Mouse (Mus musculus) frontal cortex, adult (tissue): ENCODE data around the gene Lpxn.
A peak's percentile ranks its signal among the peaks of the same experiment; 100 is the strongest.

Source experiments
- ATAC-seq: cut with Nextera tagmentation; 2 replicates; pipeline ENCODE4 v1.9.2; 2017; ENCODE audit warnings: mild to moderate bottlenecking, moderate library complexity, mixed read lengths; ENCODE audit not compliant: low TSS enrichment

The Lpxn gene

DNA sequence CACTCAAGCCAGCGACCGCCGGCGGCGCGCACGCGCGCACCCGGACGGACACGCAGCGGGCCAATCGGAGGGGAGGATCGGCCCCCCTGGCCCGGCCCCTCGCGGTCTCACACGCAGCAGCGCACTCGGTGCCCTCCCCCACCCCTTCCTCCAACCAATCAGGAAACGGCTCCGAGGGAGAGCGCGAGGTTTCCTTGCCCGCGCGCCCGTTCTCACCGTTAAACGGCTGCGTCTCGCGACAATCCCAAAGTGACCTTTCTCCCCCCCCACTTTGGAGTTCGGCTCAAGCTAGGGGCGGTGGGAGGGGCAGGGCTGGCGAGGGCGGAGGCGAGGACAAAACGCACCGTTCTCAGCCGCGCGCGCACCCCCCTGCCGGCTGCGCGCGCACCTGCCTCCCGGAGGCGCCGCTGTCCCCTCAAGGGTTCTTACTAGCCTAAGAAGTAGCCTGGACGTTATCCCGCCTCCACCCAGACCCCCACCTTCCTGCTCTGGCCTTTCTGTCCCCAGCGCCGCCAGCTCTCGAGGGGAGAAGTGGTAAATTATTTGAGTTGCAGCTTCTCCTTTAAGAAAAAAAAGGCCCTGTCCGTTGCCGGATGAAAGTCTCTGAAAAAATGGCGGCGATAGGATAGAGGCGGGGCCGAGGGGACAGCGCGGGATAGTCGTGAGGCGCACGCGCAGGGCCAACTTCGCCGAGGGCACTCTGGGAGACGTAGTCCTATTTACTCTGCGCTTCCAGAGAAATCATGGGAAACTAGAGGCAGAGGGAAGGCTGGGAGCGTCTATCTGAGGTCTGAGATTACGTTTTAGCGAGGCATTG lies at the start of gene Lpxn, which contains the start of gene Zfp91:
Gene Lpxn, plus strand, starts transcription at position 683 of the 817 bp plus-strand sequence.
Gene Zfp91, minus strand, starts transcription at position 616 of the 817 bp plus-strand sequence.
- ATAC-seq = peak; percentile 89

DNA sequence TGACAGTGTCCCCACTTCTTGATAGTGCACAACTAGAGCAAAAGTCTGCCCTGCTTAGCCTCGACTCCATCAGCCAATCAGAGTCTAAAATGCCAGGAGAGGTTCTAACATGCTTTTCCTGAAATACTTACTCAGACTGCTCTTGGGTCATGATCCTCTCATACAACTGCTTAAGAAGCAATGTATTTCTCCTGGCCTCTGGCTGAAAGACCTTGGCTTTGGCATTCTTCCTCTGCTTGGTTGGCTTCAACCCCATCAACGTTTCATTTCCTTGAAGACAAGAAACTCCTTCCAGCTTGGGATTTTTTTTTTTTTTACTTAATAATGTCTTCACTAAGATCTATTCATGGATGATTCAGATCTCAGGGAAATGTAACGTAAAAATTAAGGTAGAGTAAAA lies 39.7 kb upstream of the Lpxn start:
- ATAC-seq = no peak

DNA sequence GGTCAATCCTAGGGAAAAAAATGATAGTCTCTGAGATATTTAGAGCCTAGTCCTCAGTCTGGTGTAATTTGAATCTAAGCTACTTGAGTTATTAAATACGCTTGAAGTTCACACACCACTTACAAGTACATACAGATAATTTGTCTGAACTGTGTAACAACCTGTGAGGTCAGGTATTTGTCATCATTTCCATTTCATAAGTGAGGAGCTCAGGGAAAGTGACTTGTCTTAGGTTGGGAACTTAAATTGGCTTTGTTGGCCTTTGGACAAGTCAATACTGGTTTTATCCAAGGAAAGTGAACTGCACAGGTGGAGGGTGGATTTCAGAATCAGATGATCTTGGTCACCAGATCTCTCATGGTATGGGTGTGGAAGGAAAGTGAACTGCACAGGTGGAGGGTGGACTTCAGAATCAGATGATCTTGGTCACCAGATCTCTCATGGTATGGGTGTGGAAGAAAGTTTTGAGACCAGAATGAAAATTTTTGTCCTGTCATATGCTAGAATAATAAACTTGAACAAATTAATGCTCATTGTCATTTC lies 37.0 kb upstream of the Lpxn start:
- ATAC-seq = no peak

DNA sequence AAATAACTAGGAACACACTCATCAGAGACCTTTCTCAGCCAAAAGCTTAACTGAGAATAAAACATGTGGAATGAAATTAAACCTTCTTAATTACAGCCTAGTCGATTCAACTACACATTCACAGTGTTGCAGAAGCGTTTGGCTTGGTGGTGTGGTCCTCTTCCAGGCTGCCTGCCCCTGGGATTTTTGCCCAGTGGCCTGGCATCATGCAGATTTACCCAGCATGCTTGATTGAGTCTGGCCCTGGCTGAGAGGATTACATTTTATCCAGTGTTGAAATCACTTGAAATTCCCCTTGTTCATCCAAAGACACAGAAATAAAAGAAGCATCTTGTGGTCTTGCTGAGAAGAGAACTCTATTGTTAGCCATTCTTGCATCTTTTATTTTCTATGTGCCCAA lies 36.3 kb upstream of the Lpxn start:
- ATAC-seq = peak; percentile 65; the same call in 1 of the 2 replicates

DNA sequence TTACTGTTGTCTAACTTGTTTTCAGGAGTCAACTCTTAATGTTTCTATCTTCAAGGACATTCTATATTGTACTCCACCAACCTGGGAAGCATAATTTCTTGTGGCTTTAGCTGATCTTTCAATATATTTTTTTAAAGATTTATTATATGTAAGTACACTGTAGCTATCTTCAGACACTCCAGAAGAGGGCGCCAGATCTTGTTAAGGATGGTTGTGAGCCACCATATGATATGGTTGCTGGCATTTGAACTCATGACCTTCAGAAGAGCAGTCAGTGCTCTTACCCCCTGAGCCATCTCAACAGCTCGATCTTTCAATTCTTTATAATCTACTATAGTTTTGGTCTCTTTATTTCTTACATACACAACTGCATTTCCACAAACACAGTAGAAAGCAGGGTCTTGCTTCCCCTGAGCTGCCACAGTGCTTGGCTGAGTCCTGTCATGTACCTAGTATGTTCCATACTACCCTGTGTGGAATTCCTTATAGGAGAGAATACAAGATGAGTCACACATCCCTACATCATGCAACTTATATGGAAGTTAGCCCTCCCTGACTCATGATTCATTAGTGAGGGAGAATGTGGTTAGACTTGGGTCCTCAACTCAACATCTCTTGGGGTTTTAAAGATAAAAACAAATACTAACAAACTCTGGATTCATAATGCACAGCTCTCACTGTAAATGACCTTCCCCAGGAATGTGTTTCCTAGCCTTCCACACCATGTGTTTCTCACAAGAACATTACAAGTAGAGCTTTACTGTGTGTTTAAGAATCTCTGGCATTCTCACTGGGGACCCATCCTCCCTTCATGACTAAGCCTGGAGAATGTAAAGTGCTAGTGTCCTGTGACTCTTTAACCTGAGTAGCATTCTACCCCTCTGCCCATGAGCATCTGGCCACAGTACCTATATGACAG lies 33.5 kb upstream of the Lpxn start:
- no peak for ATAC-seq

DNA sequence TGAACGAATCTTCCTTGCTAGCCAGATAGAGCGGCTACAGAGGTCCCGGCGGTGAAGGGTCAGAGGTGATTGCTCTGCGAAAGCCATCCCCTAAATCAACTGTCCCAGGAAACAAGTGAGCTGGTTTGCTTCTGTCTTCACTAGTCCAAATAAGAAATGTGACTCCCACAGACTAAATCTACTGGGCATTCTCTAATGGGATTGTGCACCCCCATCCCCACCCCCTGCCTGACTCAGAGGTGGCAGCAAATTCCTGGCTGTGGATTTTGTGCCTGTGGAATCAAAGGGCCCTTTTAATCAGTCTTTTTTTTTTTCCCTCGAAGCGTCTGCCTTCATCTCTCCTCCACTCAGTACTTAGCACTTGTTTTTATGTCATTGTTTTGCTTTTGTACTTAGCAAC lies 30.7 kb upstream of the Lpxn start, which contains the start of gene Cntf:
Gene Cntf, minus strand, starts transcription at position 325 of the 400 bp plus-strand sequence.
- ATAC-seq = no peak

DNA sequence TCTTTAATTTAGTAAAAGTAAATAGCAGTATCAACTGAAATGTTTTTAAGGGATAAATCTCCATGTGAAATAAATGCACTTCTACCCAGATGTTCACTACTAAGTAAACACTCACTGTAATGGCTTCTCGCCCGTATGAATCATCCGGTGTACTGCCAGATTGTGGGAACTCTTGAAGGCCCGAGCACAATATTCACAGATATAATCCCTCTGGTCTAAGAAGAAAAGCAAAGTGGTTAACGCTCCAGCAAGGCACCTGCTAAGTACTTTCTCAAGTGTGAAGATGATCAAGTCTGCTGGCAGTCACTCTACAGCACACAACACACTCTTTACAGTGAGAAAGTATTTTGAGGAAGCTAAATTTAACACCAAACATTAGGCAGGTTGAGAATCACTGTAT lies 25.1 kb upstream of the Lpxn start:
- ATAC-seq = peak; percentile 41; the same call in 1 of the 2 replicates

DNA sequence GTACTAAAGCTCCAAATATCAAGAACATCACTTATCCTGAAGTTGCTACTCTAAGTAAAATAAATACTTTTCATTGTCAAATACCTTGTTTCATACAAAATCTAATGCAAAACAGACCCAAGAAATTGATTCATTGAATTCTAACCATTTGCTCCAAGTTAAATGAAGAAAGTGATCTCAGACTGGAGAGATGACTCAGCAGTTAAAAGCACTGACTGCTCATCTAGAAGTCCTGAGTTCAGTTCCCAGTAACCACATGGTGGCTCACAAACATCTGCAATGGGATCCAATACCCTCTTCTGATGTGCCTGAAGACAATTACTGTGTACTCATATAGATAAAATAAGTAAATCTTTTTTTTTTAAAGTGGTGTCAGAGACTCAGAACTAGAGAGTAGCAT lies 15.6 kb upstream of the Lpxn start:
- no peak for ATAC-seq

DNA sequence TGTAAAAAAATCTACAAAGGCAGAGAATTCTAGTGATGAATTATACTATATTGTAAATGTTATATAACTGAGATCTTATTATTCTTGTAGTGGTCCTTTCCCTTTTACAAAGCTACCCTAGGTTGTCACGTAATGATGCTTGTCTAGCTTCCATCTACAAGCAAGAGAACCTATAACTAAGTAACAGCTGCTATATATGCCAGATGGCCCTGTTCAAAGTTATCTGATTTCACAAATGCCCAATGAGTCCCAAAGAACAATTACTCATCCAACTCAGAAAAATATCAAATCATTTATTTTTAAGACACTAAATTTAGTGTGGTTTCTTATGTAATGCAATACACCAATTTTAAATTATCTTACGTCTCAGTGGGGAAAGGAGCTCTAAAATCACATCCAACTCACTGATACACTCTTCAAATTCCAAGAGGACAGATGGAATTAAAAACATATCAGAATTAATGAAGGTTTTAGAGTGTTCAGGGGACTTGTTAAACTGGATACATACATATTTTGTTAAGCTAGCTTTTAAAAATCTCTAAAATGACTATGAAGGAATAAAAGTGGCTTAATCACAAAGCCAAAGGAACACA lies 9.1 kb upstream of the Lpxn start:
- ATAC-seq = peak; percentile 67

DNA sequence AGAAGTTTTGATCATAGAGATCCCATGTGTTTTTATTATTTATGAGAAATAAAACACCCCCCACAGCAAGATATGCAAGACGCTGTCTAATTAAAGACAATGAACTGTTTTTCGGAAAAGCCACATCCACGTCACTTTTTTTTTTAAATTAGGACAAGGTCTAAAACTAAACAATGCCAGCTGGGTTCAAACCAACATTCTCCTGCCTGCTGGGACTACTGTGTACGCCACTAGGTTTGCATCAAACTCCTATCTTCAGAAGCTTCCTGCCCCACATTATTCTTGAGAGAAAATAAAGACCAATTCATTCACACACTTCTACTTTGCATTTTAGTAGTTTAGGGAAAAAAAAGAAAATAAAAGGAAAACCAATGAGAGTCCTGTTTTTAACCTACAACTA lies 8.3 kb upstream of the Lpxn start:
- no peak for ATAC-seq

DNA sequence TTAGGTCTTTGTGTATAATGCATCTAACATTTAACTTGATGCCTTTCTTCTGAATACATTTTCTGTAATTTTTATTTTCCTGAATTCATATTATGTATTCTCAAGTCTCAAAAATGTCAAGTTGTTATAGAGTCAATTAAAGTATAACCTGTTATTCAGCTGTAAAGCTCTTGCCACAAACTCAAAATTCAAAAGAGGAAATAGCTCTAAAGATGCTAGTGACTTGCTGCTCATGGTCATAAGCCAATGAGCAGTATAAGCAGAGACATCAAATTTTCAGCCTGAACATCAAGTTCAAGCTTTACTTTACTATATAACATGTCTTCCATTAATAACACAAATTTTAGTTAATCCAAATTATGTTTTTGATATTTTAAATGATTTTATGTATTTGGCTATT lies 3.6 kb upstream of the Lpxn start:
- ATAC-seq = no peak

DNA sequence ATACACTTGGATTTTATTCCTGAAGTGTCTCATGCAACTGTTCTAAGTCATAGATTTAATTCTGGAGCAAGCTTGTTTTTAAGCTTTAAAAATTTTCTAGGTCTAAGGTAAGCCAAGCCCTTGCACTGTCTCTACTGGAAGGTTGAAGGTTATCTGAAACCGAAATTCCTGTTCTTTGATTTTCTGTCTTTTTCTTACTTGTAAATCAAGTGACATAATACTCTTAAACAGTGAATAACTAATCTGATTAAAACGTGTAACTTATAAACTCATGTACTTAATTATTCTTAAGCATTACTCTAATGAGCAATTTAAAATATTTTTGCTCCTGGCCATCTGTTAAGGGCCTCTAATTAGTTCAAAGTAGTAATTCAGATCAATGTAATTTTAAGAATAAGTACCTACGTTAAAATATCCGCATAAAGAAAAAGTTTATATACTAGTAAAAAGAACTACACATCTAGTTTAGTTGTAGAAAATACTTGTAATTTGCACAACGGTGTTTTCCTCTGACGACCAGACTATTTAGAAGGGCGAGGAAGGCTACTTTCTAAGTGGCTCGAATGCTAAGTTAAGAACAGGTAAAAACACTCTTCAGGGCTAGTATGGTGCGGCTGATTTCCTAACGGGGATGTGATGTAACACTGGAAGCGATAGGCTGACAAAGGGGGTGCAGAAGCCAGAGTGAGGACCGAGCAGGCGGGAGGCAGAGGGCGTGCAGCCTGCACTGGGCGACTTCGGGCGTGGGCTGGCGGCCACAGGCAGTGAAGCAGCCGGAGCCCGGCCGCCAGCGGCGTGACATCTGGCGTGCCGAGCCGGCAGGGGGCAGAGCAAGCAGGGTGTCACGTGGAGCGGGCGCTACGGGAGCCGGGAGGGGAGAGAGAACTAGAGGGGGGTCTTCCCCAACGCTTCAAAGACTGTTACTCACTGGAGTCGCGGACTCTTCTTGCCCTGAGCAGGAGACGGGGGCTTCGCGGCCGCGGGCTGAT lies 1.6 kb upstream of the Lpxn start:
- peak; percentile 53 for ATAC-seq

DNA sequence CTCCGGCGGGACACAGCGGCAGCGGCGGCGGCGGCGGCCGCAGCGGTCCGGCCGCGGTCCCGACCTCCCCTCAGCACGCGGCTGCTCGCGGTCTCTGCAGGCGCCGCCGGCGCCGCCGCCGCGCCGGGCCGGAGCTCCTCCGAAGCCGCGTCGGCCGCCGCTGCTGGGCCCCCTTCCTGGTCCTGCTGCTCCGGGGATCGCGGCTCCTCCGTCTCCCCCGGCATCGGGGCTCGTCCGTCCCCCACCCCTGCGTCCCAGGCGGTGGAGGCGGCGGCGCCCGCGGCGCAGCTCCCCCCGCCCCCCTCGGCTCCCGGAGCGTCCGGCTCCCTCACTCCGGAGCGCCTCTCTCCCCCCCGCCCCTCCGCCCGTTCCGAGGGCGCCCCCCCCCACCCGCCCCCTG lies 883 bp upstream of the Lpxn start:
- no peak; the same call in 1 of the 2 replicates for ATAC-seq

DNA sequence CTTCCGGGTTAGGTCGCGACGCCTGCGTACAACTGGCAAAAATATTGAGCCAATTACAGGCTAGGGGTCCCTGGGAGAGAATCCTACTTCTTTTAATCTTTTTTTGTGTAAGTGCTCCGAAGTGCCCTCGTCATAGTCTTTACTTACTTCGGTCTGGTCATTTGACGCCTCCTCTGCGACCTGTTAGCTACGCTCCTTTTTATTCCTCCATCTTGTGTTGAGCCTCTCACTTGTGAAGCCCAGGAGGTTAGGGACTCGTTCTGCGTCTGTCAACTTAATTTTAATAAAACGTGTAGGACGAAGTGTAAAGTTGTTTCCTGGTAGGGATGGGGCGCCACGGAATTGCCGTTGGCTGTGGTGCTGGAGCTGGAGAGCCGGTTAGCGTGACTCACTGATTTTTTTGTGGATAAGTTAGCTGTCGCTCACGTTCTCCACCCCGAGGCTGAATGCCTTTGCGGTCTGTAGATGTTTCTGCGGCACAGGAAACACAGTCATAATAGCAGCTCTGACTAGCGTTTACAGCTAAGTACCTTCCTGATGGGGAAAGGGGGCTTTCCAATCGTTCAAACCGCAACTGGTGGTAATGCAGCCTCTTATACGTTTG lies 437 bp downstream of the Lpxn start:
- peak; percentile 22 for ATAC-seq

DNA sequence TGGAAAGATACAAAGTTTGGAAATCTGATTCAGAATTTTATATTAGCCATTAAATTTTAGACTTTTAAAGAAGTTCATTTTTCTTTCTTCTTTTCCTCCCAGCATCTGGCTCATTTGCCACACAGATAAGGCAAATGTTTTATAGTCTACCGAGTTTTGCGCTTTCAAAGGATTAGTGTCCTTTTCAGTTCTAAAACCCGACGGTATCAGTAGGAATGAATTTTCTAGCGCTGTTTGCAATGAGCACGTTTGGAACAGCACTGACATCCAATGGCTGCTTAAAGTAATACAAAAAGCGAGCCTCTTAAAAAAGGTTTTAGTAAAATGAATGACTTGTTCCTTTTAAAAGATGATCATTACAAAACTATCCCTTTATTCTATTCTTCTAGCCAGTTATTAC lies 1.1 kb downstream of the Lpxn start:
- ATAC-seq = no peak

DNA sequence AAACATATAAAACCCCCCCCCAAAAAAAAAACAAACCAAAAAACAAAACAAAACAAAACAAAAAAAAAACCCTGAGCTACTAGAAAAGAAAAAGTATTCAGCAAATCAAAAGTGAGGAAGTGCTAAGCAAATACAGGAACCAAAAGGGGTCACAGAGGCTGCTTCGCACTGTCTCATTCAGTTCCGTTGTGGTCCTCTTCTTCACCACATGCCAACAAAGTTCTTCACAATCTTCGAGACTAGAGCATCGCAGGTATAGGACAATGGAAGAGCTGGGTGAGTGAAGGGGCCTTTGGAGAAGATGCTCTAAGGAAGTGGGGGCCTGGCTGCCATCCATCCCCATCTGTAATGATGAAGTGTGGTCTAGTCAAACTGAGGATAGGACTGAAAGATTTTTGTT lies 2.4 kb downstream of the Lpxn start:
- no peak for ATAC-seq

DNA sequence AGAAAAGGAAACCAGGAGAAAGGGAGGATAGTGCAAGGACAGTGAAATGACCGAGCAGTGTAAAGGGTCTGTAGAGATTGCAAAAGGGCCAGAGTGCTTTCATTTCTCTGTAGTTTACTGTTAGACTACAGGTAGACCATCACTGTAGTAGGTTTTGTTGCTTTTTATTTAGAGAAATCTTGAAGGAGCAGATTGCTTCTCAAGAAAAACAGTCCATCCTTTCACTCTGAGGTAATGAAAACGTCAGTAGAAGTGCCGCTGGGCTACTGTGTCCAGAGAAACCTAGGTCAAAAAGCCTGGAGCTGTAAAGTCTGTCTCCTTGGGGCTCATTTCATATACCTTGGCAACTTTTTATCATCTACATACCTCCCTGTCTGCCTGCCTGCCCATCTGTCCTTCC lies 3.1 kb downstream of the Lpxn start:
- ATAC-seq = no peak

DNA sequence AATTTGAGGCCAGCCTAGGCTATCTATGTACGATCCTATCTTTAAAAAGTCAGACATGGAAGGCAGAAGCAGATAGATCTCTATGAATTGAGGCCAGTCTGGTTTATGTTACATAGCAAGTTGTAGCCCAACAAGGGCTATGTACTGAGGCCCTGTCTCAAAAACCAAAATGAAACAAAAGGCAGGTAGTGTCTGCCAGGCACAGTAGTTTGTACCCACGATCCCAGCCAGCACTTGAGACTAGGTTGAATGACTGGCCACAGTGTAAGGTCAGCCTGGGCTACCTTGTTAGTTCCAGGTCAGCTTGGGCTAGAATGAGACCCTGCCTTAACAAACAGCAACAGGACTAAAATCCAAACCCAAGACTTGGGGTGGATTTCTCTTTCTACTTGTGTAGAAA lies 4.6 kb downstream of the Lpxn start:
- ATAC-seq = no peak

DNA sequence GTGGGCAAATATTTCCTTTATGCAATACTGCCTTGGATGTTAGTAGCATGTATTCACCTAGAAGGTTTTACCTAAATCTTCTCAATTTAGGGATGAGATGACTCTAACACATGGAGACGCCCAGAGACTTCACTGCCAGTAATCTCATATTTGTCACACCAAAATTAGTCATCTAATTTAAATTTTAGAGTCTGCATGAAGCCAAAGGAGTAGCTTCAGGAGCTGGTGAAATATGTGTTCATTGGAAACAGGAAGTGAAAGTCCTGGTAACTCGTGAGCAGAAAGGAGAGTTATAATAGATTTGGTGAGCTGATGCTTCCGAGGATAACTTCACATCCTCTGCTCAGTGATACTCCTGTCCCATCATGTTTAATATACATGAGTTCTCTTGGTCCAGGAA lies 5.1 kb downstream of the Lpxn start:
- ATAC-seq = 0 out of 2 replicates have a peak, but pooled peaks have one; percentile 4

DNA sequence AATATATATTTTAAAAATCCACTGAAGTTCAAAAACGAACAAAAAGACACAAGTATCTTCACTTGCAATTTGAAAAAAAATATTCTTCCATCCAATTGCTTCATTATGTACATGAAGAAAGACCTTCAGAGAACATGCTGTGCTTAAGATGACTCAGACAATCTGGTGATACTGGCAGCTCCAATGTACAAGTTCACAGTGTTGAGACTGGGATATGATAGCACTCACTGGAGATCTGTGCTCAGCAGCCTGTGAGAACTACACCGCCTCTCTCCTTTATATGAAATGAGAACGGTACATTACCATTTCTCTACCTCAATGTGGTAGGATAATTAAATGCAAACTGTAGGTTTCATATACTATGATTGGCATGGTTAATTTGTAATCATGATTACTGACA lies 6.8 kb downstream of the Lpxn start:
- peak; percentile 99 for ATAC-seq
